Mouse (Mus musculus): ENCODE measurements at regions not wholly inside any gene's neighbourhood (a gene's known extent, or its start where the extent isn't known, plus 50 kb on each side); places are given as distances from the start of the nearest gene placed in this dataset.
A peak's percentile ranks its signal among the peaks of the same experiment; 100 is the strongest.

DNA sequence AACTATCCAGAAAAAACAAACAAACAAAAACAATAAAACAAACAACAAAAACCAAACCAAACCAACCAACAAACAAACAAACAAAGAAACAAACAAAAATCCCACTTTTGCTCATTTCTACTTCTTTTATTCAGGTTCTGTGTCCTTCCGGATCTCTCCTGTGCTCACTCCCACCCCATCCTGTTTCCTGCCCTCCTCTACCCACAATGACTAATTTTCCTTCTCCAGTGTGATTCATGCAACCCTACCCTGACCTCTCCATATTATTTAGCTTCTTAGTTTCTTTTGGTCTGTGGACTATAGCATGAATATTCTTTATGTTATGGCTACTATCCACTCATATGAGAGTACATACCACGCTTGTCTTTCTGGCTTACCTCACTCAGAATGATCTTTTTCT is 1133.3 kb downstream of the Cdh18 start:
- no peak for DNase-seq

DNA sequence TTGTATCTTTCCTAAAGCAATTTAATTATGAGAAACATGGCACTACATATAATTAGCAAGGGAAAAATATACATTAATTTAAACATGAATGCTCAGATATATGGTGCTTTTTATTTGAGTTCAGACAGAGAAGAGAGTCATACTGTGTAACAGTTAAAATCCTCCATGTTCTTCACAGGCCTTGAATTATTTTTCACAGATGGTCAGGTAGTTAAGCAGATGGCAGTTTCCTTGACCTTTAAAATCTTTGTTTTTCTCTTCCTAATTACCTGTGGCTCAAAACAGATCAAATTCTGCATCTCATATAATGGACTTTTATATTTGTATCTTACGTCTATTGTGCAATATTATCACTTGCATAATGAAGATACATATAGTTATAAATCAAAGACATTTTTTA is 1159.8 kb downstream of the Cdh18 start:
- DNase-seq: peak; percentile 37

Data from cerebellum, adult 9-11 months (tissue).